Mouse (Mus musculus): ENCODE measurements around the gene Osm.
A peak's percentile ranks its signal among the peaks of the same experiment; 100 is the strongest.

The Osm gene

GRCm38 (mm10) chr11:4235665-4236545 lies at the start of gene Osm:
Gene Osm (plus strand): TSS chr11:4236420.
- DNase-seq (ENCODE audit: low spot score in 2 of 2), result no peak

DNA sequence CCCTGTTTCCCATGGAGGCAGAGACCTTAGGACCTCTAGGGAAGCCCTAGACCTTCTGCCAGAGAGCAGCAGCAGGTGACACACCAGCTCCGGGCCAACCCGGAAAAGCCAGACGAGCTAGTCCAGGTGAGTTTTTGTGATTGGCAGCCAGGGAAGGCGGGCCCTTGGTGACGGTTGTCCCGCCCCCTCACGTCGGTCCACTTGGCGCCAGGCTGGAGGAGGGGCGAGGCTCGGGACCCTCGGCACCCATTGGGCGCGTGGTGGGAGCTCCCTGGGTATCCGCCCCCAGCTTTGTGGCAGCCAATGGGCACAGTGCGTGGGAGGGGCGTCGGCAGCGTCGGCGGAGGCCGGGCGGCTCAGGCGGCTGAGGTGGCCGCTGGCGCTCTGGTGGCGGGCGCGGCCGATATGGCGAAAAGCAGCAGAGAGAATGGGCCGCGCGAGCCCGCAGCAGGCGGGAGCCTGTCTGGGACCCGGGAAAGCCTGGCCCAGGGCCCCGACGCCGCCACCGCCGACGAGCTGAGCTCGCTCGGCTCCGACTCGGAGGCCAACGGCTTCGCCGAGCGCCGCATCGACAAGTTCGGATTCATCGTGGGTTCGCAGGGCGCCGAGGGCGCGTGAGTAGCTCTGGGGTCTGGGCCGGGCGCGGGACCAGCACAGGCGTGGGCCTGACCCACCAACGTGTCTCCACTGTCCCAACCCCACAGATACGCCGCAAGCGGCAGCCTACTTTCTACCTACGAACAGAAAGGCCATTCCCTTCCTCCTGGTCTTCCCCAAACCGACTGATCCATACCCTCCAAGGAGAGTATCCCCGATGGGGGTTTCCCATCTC lies 49.5 kb upstream of the Osm start, which contains the start of gene Tbc1d10a:
Gene Tbc1d10a, plus strand, starts transcription at position 304 of the 832 bp plus-strand sequence.
- peak; percentile 98 for DNase-seq (ENCODE audit: low spot score in 2 of 2)

GRCm38 (mm10) chr11:4187318-4187700 lies 48.9 kb upstream of the Osm start:
- no peak for DNase-seq (ENCODE audit: low spot score in 2 of 2)

DNA sequence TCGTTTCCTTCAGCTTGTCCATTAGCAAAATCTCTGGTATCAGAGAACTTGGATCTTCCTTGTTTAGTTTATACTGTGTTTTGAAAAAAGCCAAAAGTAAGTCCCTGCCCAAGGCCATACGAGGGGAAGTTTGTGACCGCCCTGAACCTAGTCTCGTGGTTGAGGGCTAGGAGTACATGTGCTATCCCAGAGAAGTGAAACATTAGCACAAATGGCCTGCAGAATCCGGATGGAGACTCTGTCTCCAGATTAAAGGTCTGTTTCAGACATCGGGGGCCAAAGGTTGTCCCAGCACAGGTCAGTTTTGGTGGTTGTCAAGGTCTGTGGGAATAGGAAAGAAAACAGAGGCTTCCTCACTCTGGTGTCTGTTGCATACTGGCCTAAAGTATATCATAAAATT lies 47.0 kb upstream of the Osm start:
- DNase-seq (ENCODE audit: low spot score in 2 of 2), result peak in 1 of 2 experiments; percentile 37

- peak; percentile 63 to 78 for DNase-seq (ENCODE audit: low spot score in 2 of 2)
Measured at GRCm38 (mm10) chr11:4190677-4191076, 45.5 kb upstream of the Osm start.

DNA sequence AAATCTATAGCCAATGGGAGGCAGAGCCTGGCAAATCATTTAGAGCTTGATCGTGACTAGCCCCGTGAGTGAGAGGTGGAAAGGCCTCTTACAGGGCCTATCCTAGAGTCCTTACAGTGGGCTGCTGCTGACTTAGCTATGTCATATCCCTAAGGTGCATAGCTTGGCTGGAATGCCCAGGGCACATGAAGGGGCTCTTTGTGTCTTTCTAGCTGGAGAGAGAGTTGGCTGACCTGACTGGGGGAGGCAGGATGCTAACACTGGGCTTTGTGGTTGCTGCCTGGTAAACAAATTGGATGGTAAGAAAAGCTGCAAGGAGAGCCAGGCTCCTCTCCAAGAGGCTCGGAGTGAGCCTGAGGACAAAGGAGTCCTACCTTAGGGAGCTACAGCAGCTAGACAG lies 43.5 kb upstream of the Osm start:
- no peak for DNase-seq (ENCODE audit: low spot score in 2 of 2)

- no peak for DNase-seq (ENCODE audit: low spot score in 2 of 2)
Measured at GRCm38 (mm10) chr11:4193420-4193819, 42.8 kb upstream of the Osm start.

GRCm38 (mm10) chr11:4195597-4196031 lies 40.6 kb upstream of the Osm start:
- peak in 1 of 2 experiments; percentile 68 for DNase-seq (ENCODE audit: low spot score in 2 of 2)

DNA sequence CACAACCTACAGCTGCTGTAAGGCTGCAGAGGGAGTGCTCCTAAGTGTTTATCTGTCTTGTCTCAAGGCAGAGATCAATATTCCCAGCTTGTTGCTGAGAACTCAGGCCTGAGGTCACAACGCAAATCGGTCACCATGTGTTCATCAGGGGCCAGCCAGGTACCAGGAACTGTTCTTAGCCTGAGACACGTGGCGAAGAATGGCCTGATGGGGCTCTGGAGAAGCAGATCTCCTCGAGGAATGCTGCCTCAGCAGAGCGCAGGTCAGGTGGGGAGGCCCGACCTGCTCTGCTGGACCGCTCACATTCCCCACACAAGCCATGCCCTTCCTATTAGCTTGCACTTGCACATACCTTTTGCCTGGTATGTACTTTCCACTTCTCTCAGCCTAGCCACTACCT lies 39.6 kb upstream of the Osm start:
- no peak for DNase-seq (ENCODE audit: low spot score in 2 of 2)

DNA sequence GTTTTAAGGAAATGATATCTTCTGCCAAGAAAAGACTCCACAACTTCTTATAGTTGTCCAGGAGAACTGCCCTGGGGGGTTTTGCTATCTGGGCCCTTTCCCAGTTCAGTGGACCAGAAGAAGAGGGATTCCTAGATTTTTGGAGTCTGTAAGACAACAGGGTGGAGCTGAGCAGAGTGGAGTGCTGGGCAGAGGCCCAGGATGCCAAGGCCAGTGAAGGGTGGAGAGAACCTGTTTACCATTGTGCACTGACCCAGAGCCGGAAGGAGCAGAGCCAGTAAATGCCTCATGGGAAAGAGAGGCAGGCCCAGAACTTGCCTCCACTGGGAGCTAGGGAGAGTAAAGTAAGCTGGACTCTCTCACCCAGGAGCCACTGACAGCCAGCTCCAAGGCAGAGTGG lies 38.5 kb upstream of the Osm start:
- no peak for DNase-seq (ENCODE audit: low spot score in 2 of 2)

GRCm38 (mm10) chr11:4201981-4202700 lies 34.1 kb upstream of the Osm start:
- DNase-seq (ENCODE audit: low spot score in 2 of 2), result no peak

GRCm38 (mm10) chr11:4202995-4203704 lies 33.1 kb upstream of the Osm start:
- DNase-seq (ENCODE audit: low spot score in 2 of 2), result no peak

DNA sequence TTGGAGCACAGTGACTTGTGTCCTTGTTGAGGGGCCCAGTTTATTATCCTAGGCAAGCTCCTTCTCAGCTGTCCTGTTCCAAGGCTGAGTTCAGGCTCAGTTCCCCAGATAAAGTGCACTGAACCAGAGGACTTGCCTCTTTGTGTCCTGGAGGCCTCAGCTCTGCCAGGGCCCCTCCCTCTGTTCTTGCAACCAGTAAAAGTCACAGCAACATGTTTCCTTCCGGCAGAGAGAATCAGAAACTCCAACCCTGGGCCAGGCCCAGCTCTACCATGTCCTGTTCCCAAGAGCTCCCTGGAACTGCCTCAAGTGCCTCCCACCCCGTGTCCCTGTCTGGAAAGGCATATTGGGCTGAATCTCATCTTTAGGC lies 32.5 kb upstream of the Osm start:
- DNase-seq (ENCODE audit: low spot score in 2 of 2), result peak; percentile 90 to 92

DNA sequence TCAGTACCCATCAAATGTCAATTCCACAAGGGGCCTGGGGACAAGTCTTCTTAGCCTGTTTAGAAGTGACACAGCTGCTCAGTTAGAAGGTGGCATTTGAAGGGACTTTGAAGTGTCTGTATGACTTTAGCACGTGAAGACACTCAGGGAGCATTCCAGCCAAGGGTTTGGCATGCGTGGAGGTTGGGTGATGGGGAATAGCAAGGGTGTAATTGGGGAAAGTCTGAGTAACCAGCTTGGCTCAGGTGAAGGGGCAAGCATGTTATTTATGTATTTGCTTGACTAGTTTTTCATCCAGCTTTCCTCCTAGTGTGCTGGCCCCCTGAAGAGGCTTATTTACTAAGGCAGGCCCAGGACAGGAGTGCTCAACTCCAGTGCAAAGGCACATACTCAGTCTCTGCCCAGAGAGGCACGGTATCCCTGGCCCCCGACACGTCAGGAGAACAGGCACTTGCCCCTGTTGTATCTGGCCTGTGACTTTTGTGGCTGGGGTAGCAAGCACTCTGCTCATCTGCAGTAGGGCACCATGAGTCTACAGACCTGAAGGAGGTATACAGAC lies 31.0 kb upstream of the Osm start:
- no peak for DNase-seq (ENCODE audit: low spot score in 2 of 2)

GRCm38 (mm10) chr11:4205951-4206350 lies 30.3 kb upstream of the Osm start:
- DNase-seq (ENCODE audit: low spot score in 2 of 2), result no peak

GRCm38 (mm10) chr11:4206563-4206962 lies 29.7 kb upstream of the Osm start:
- DNase-seq (ENCODE audit: low spot score in 2 of 2), result no peak

GRCm38 (mm10) chr11:4207655-4208054 lies 28.6 kb upstream of the Osm start:
- DNase-seq (ENCODE audit: low spot score in 2 of 2), result no peak

DNA sequence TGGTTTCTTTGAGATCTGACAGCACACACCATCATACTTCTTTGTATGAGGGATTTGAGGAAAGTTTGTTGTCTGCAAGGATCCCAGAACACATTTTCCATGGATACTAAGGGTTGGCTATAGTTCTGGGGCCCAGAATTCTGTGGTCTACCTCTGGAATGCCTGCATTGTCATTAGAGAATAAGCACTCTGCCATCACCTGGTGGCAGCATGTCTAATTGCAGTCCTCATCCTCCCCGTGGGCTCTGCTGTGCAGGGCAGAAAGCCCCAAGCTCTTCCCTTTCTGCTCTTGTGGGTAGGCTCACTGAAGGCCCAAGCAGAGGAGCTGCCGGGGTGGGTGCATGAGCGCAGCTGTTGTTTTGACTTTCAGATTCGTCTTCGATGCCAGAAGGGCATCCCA lies 26.7 kb upstream of the Osm start:
- no peak for DNase-seq (ENCODE audit: low spot score in 2 of 2)

GRCm38 (mm10) chr11:4210786-4211185 lies 25.4 kb upstream of the Osm start:
- DNase-seq (ENCODE audit: low spot score in 2 of 2), result no peak

DNA sequence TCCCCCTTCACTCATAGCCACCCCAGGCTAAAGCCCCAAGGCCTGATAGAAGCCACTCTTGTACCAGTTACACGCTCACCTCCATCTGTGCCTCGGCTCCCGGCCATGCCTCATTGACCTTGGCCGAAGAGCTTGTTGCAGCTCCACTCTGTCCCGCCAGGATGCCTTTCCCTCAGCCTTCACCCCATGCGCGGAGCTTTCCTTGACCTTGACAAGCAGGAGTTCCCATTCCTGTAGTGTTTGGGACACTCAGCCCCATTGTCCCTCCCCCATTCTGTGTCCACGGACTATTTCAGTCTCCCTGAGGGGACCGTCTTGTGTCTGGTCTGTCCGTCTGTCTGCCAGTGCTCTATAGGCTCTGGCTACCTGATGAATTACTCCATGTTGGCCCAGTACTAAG lies 23.1 kb upstream of the Osm start:
- no peak for DNase-seq (ENCODE audit: low spot score in 2 of 2)

- no peak for DNase-seq (ENCODE audit: low spot score in 2 of 2)
Measured at GRCm38 (mm10) chr11:4214572-4214971, 21.6 kb upstream of the Osm start.

All from heart, adult 9 months (tissue).